Mouse (Mus musculus) erythroblast, embryonic 14.5 days (primary cell): ENCODE data around the gene Rnase2a.

Experiments used
- GATA1 ChIP-seq: IDR thresholded peaks from 2 replicates; pipeline ENCODE4 v1.6.1; 2012; ENCODE audit warnings: low read length, inconsistent platforms, mixed read lengths
- TAL1 ChIP-seq: IDR thresholded peaks from 3 replicates; pipeline ENCODE4 v1.6.1; 2012; ENCODE audit warnings: low read length, inconsistent platforms, mixed read lengths

DNA sequence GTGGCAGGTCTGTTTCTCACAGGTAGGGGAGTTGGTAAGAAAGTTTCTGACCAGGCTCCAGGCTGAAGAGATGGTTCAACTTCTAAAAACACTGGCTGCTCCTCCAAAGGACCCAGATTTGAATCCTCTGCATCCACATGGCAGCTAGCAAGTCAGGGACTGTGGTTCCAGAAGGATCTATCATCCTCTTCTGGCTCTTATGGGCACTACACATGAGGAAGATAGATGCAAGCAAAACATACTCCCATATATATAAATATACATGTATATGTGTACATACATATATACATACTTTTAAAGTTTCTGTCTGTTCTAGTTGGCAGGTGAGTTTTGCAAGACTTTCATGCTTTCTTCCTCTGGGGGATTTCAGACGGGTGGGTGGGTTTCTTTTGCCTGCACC, 12.8 kb upstream of the Rnase2a start:
- no peak for TF ChIP-seq TAL1
- no peak for TF ChIP-seq GATA1
